Mouse (Mus musculus): ENCODE results near the gene Igfals. TPM values are rescaled to one million over a fixed set of nuclear protein-coding genes. Genes with fewer than 3 reads are reported as not detected.

Igfals gene
- total RNA-seq (2021), result 1 to 10 TPM; 3.4 to 4.0 TPM
- long read RNA-seq, experiment 1, transcript Igfals-206 (2 exons, 995 nt), result major isoform, 5 of 13 reads
- long read RNA-seq, experiment 1, partial matches to known transcripts, result 1 of 13 reads
- long read RNA-seq, experiment 1, other reads (novel, unspliced or antisense), result 0 of 13 reads
- long read RNA-seq, experiment 2, partial matches to known transcripts, result 0 of 9 reads
- long read RNA-seq, experiment 2, other reads (novel, unspliced or antisense), result 0 of 9 reads

- TF ChIP-seq CTCF (IDR thresholded peaks at IDR 0.05), result no peak
- peak; percentile 9 for DNase-seq
- Histone ChIP-seq H3K4me3 (no peak within 1 kb of the TSS), H3K27ac (no peak within 1 kb of the TSS)
- intact Hi-C loops (cut with DNase I), result no loop called here
Observed at GRCm38 (mm10) chr17:24865776-24866175, at the start of gene Igfals. Igfals (plus strand) TSS chr17:24865997.

- Histone ChIP-seq H3K4me3 (no peak overlapping the region), H3K27ac (no peak overlapping the region)
- intact Hi-C loops (cut with DNase I), result no loop called here
- DNase-seq, result no peak
- TF ChIP-seq CTCF (IDR thresholded peaks at IDR 0.05), result peak; percentile 57
Observed at GRCm38 (mm10) chr17:24817503-24817902, 48.3 kb upstream of the Igfals start.

DNA sequence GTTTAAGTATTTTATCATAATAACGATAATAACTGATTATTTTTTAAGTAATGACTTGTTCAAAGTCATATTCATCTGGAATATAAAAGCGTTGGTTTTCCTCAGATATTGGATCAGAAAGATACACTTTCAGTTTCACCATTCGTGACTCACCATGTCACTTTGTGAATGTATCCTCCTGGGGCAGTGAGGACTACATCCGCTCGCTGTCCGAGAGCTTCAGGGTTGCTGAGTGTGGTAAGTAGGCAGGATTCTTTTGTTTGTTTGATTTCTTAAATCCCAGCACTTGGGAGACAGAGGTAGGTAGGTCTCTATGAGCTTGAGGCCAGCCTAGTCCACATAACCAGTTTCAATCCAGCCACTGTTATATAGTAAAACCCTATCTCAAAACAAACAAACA lies 47.6 kb upstream of the Igfals start:
- no peak for TF ChIP-seq CTCF (IDR thresholded peaks at IDR 0.05)
- no peak for DNase-seq
- Histone ChIP-seq H3K27ac (0 out of 2 replicates have a peak overlapping the region, but pooled peaks have one; percentile 28), H3K4me3 (no peak overlapping the region)
- intact Hi-C loops (cut with DNase I), result loop anchor here (2.0 kb wide), 1 partner anchor 73 kb away; no protein-coding TSS in a partner anchor

DNA sequence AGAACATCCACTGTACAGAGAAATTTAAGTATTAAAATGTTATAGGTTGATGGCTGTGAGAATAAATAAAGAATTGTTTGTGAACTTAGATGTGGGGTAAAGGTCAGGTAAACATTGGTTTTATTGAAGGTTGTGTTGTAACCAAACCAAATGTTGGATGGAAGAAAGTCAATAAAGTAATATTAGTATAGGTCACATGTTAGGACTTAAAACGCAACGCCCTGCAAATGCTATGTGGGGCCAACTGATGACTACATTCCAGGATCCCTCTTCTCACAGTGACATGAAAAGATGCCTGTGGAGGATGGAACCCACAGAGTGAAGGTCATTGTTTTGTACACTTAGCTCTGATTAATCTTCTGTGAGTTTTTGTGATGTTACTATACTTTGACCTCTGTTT lies 46.3 kb upstream of the Igfals start:
- Histone ChIP-seq H3K27ac (no peak overlapping the region), H3K4me3 (no peak overlapping the region)
- TF ChIP-seq CTCF (IDR thresholded peaks at IDR 0.05), result no peak
- no peak for DNase-seq
- intact Hi-C loops (cut with DNase I), result loop anchor here (2.0 kb wide), 1 partner anchor 75 kb away; no protein-coding TSS in a partner anchor

DNA sequence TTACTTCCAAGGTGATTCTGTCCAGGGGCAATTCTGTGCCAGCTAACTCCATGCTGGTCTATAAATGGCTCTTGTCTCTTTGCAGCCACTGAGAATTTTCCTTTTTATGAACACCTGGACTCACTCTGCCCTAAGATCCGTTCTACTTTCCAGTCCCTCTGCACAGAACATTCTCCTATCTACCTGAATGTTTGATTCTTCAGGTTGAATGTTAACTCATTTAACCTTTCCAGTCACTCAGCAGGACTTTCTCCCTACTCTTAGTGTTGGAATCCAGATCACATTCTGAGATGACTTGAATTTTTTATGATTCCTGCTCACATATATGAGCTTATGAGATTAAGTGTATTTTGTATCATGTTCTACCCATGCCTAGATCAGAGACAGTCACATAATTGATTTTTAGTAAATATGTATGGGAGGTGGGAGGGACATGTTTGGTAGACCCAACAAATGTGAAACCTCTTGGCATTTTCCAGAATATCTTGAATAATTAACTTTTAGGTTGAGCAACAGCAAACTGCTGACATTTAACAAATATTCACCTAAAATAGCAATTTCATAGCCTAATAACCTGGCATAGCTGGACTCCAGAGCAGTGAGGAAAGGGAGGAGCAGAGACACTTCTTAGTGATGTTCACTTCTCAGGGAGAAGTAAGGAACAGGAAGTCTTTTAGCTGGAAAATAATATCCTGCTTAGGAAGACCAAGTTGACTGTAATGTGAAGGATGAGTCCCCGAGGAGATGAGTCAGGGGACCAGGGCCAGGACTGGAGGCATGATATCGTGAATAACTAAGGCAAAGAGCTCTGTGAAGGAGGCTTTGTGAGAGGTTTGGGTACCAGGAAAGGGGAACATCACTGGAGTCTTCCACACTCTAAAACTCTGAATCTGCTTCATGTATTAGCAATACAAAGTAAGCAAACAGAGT lies 44.2 kb upstream of the Igfals start:
- TF ChIP-seq CTCF (IDR thresholded peaks at IDR 0.05), result no peak
- Histone ChIP-seq H3K4me3 (no peak overlapping the region), H3K27ac (no peak overlapping the region)
- DNase-seq, result peak; percentile 21
- intact Hi-C loops (cut with DNase I), result no loop called here

- no peak for DNase-seq
- no peak for TF ChIP-seq CTCF (IDR thresholded peaks at IDR 0.05)
- Histone ChIP-seq H3K4me3 (no peak within 1 kb of the TSS), H3K27ac (no peak within 1 kb of the TSS)
- intact Hi-C loops (cut with DNase I), result loop anchor here (10.0 kb wide), 1 partner anchor 95 kb away; no protein-coding TSS in a partner anchor
Observed at GRCm38 (mm10) chr17:24839842-24840241, 26.0 kb upstream of the Igfals start, which contains the start of gene Hagh. Hagh (plus strand) TSS chr17:24840143.

DNA sequence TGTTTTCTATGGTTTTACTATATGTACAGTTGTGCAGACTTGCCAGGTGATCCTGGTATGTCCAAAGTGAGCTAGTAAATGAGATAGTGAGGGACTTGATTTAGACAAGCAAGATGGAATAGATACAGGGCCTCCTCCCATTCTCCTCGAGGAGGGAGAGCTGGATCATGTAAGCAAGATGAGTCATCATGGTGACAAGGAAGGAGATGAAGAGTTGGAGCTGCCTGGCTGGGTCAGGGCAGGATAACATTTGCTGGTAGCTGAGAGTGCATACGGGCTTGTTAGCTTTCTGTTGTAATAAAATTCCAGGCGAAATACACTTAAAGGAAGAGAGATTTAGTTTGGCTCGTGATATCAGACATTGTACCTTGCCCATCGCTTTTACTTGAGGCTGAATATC lies 25.5 kb upstream of the Igfals start:
- TF ChIP-seq CTCF (IDR thresholded peaks at IDR 0.05), result no peak
- no peak for DNase-seq
- Histone ChIP-seq H3K4me3 (no peak overlapping the region), H3K27ac (no peak overlapping the region)
- intact Hi-C loops (cut with DNase I), result loop anchor here (10.0 kb wide), 1 partner anchor 96 kb away; no protein-coding TSS in a partner anchor

DNA sequence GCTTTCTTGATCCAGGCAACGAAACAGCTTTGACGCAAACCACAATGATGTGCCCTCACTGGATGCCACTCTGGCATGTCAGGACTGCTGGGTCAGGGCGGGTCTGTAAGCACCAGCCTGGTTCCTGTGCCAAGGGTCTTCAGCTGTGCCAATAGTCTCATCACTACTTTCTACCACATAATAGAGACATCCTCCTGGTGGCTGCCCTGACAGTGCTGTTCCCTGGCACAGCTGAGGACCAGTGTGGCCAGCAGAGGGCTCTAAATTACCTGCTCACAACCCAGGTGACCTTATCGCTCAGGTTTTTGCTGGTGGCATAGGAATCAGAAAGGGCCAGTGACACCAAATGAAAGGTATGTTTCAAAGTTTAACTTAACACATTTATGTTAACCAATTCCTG lies 24.7 kb upstream of the Igfals start:
- TF ChIP-seq CTCF (IDR thresholded peaks at IDR 0.05), result peak; percentile 50
- H3K27ac ChIP-seq, result no peak overlapping the region
- intact Hi-C loops (cut with DNase I), result loop anchor here (10.0 kb wide), 1 partner anchor 96 kb away; no protein-coding TSS in a partner anchor
- DNase-seq, result no peak
- no peak overlapping the region for H3K4me3 ChIP-seq

DNA sequence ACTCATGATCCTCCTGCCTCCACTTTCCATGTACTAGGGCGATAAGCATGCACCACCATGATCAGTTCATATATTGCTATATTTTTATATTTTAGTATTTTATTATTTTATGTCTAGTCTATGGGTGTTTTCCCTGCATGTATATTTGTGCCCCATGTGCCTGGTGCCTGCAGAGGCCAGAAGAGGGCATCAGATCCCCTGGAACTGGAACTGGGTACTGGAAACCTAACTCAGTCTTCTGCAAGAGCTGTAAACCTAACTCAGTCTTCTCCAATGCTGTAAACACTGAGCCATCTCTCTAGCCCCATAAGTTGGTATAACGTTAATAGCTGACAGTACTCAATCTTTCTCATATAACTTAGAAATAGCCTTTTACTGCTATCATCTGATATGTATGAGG lies 23.2 kb upstream of the Igfals start:
- no peak overlapping the region for H3K27ac ChIP-seq
- H3K4me3 ChIP-seq, result no peak overlapping the region
- intact Hi-C loops (cut with DNase I), result loop anchor here (10.0 kb wide), 1 partner anchor 98 kb away; no protein-coding TSS in a partner anchor
- no peak for DNase-seq
- peak; percentile 56 for TF ChIP-seq CTCF (IDR thresholded peaks at IDR 0.05)

GRCm38 (mm10) chr17:24844525-24844924 lies 21.3 kb upstream of the Igfals start:
- TF ChIP-seq CTCF (IDR thresholded peaks at IDR 0.05), result no peak
- H3K27ac ChIP-seq, result no peak overlapping the region
- DNase-seq, result no peak
- H3K4me3 ChIP-seq, result no peak overlapping the region
- intact Hi-C loops (cut with DNase I), result loop anchor here (10.0 kb wide), 1 partner anchor 100 kb away; no protein-coding TSS in a partner anchor

- no peak for DNase-seq
- intact Hi-C loops (cut with DNase I), result loop anchor here (10.0 kb wide), 1 partner anchor 103 kb away; no protein-coding TSS in a partner anchor
- Histone ChIP-seq H3K4me3 (no peak overlapping the region), H3K27ac (no peak overlapping the region)
- no peak for TF ChIP-seq CTCF (IDR thresholded peaks at IDR 0.05)
Observed at GRCm38 (mm10) chr17:24847386-24847785, 18.4 kb upstream of the Igfals start.

DNA sequence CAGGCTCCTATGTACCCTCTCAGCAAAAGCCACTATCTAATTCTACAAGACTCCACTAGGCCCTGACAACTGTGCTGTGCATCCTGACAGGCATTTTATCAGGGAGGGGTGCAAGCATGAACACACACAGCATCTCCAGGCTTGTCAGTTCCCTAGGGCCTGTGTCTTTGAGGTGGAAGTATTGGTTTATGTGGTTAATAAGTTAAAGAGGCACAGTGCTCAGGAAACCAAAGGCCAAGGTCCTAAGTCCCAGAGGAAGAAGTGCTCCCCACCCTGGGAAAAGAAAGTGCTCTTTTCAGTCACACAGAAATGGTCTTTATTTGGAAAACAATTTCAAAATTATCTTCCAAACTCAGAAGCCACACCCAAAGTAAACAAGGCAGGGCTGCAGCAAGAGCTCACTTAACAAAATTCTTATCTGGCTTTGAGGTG lies 17.2 kb upstream of the Igfals start:
- TF ChIP-seq CTCF (IDR thresholded peaks at IDR 0.05), result no peak
- intact Hi-C loops (cut with DNase I), result loop anchor here (10.0 kb wide), 1 partner anchor 104 kb away; no protein-coding TSS in a partner anchor
- no peak for DNase-seq
- Histone ChIP-seq H3K27ac (peak overlapping the region; percentile 99), H3K4me3 (peak overlapping the region; percentile 97)

DNA sequence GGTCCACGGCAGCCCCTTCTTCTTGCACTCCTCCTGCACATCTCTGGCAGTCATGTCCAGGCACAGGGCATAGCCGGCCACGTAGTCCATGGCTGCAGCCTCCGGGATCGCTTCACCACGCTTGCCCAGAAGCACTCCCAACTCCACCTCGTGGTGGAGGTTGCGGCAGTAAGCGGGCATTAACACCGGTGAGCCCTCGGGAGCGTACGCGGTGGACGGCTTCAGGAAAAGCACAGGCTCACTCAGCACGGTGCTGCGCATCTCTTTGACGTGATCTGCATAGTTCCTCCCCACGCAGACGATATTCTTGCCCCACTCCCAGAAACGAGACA lies 16.1 kb upstream of the Igfals start:
- Histone ChIP-seq H3K27ac (peak overlapping the region; percentile 99), H3K4me3 (peak overlapping the region; percentile 97)
- TF ChIP-seq CTCF (IDR thresholded peaks at IDR 0.05), result peak; percentile 50
- DNase-seq, result no peak
- intact Hi-C loops (cut with DNase I), result loop anchor here (5.0 to 10.0 kb wide), 2 partner anchors 38 to 105 kb away; partner anchors contain the start of genes Nubp2 and Spsb3
